9 mouse cellular contexts compared by ENCODE assay signal in the genomic region with DNA sequence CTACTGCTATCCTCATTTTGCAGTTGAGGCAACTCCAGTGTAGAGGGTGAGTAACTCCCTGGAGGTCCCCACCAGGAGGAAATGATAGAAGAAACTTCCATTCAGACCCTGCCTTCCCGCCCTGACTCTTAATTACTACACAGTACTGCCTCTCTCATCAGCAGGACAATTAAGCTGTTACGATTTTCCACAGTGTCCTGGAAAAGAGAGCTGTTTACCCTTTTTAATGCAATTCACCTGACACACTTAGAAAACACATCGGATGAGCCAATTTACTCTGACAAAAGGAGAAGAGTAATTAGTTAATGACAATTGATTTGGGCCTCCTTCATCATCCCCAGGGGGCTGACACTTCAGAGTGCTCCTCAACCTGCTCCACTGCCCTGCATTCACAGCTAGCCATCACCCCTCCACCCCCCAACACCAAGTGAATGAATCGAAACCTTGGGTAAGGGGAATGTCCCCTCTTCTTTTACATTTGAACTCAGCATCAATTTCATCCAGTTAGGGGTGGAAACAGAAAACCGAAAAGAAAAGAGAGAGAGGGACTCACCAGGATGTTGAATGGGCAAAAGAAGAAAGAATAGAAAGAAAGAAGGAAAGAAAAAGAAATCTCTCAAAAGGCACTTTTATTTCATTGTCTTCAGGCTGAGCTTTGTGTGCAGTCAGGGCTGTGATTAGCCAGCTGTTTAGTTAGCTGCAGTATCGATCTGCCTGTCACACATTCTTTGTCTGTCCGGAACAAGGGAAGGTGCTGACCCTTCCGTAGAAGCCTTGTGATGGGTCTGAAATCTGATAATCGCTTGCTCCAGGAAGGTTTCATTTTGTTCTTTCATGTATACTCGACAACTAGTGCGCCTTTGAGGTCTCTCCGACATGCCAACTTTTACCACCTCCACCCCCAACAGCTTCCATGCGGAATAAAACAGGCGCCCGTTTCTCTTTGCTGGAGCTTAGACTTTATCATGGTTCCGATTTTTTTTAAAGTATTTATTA.
DNase-seq lines count a peak whose midpoint lies in the region; ATAC-seq and TF ChIP-seq lines count a peak whose summit lies in the region.
"Had no signal": no experiment of that assay in that cellular context is flagged by ENCODE, and none has a peak within 500 bp of the region (broad histone marks: within the 10 kb centered on the region; RNA-seq: fewer than 3 reads in every experiment).

No protein-coding gene starts in this region.

- ATAC-seq in embryonic facial prominence, embryonic 12.5 days (ENCODE audit: insufficient number of reproducible peaks, insufficient read depth, low FRiP score, low TSS enrichment): peak; percentile 49
- ATAC-seq in intestine, postnatal 0 days: no peak
- peak; percentile 77 for ATAC-seq in neural tube, embryonic 13.5 days (ENCODE audit: low read depth)

- peak overlapping the region; percentile 32; the same call in 1 of the 2 replicates for H3K4me3 ChIP-seq in kidney, adult 2 months (ENCODE audit: insufficient read depth, low read depth, low read length)
- H3K4me3 ChIP-seq in embryonic facial prominence, embryonic 12.5 days: peak overlapping the region; percentile 24
- H3K4me3 ChIP-seq in intestine, postnatal 0 days (ENCODE audit: low read depth, low read length): peak overlapping the region; percentile 22; the same call in 1 of the 2 replicates
- peak overlapping the region; percentile 31 for H3K4me3 ChIP-seq in neural tube, embryonic 13.5 days

- TF ChIP-seq CTCF in kidney, adult 2 months (conservative IDR thresholded peaks at IDR 0.05; ENCODE audit: insufficient read depth, insufficient read length, low read depth, low read length): no peak
- TF ChIP-seq CTCF in intestine, postnatal 0 days (IDR thresholded peaks at IDR 0.05; ENCODE audit: low read depth): no peak

- no peak for DNase-seq in kidney, adult 2 months
- no peak for DNase-seq in kidney, adult 11 months
- DNase-seq in frontal cortex, adult 2 months (ENCODE audit: extremely low spot score in 1 of 2, low spot score in 1 of 2): no peak
- no peak for DNase-seq in frontal cortex, postnatal 36 days (ENCODE audit: low spot score in 2 of 2)
- no peak for DNase-seq in ovary, postnatal 10 days (ENCODE audit: low spot score)
- DNase-seq: layer of hippocampus, postnatal 36 days had no signal

- 23% methylated on average over 16 of the region's 16 CpGs for WGBS in kidney, adult 2 months
- 7% methylated on average over 16 of the region's 16 CpGs for WGBS in embryonic facial prominence, embryonic 12.5 days
- WGBS in intestine, postnatal 0 days: 18% methylated on average over 16 of the region's 16 CpGs
- WGBS in neural tube, embryonic 13.5 days: 4% methylated on average over 16 of the region's 16 CpGs

- TF ChIP-seq POLR2A in kidney, adult 2 months (IDR thresholded peaks at IDR 0.05; ENCODE audit: low read depth, low read length): no peak

- no peaks in the 10 kb centered on the region for H3K4me1 ChIP-seq in kidney, adult 2 months (ENCODE audit: control insufficient read depth, insufficient read depth, low read length)
- H3K4me1 ChIP-seq in embryonic facial prominence, embryonic 12.5 days: peaks cover 14% of the 10 kb centered on the region
- no peaks in the 10 kb centered on the region for H3K4me1 ChIP-seq in intestine, postnatal 0 days (replicated peaks; ENCODE audit: control insufficient read depth, insufficient read depth, low read length)
- H3K4me1 ChIP-seq in neural tube, embryonic 13.5 days (replicated peaks): peaks cover 19% of the 10 kb centered on the region

- H3K4me2 ChIP-seq in embryonic facial prominence, embryonic 12.5 days (replicated peaks): peak overlapping the region; percentile 48
- peak overlapping the region; percentile 51 for H3K4me2 ChIP-seq in intestine, postnatal 0 days (replicated peaks; ENCODE audit: low read depth)
- H3K4me2 ChIP-seq in neural tube, embryonic 13.5 days: peak overlapping the region; percentile 54

- no peaks in the 10 kb centered on the region for H3K9me3 ChIP-seq in embryonic facial prominence, embryonic 12.5 days
- H3K9me3 ChIP-seq in intestine, postnatal 0 days (ENCODE audit: control insufficient read depth): no peaks in the 10 kb centered on the region
- H3K9me3 ChIP-seq in neural tube, embryonic 13.5 days: no peaks in the 10 kb centered on the region

- H3K27me3 ChIP-seq in kidney, adult 2 months (replicated peaks; ENCODE audit: control insufficient read depth, insufficient read depth, low read length): no peaks in the 10 kb centered on the region
- no peaks in the 10 kb centered on the region for H3K27me3 ChIP-seq in embryonic facial prominence, embryonic 12.5 days
- no peaks in the 10 kb centered on the region for H3K27me3 ChIP-seq in intestine, postnatal 0 days (replicated peaks; ENCODE audit: control insufficient read depth, insufficient read depth, low read length)
- H3K27me3 ChIP-seq in neural tube, embryonic 13.5 days: no peaks in the 10 kb centered on the region

- no peak overlapping the region for H3K27ac ChIP-seq in kidney, adult 2 months (ENCODE audit: insufficient read depth, low read depth, low read length)
- peak overlapping the region; percentile 54; the same call in 1 of the 2 replicates for H3K27ac ChIP-seq in embryonic facial prominence, embryonic 12.5 days
- no peak overlapping the region for H3K27ac ChIP-seq in intestine, postnatal 0 days (ENCODE audit: low read depth, low read length)
- H3K27ac ChIP-seq in neural tube, embryonic 13.5 days (replicated peaks): no peak overlapping the region

- H3K9ac ChIP-seq in embryonic facial prominence, embryonic 12.5 days: no peak overlapping the region
- H3K9ac ChIP-seq in intestine, postnatal 0 days (ENCODE audit: low read depth, low read length): no peak overlapping the region
- H3K9ac ChIP-seq in neural tube, embryonic 13.5 days: peak overlapping the region; percentile 27

- no peaks in the 10 kb centered on the region for H3K36me3 ChIP-seq in kidney, adult 2 months (ENCODE audit: control insufficient read depth, insufficient read depth, low read length)
- H3K36me3 ChIP-seq in embryonic facial prominence, embryonic 12.5 days: no peaks in the 10 kb centered on the region
- H3K36me3 ChIP-seq in intestine, postnatal 0 days (ENCODE audit: control insufficient read depth, insufficient read depth): no peaks in the 10 kb centered on the region
- no peaks in the 10 kb centered on the region for H3K36me3 ChIP-seq in neural tube, embryonic 13.5 days
